Mouse (Mus musculus): Measurements from ENCODE around the gene Krba1.

Gene Krba1

GRCm38 (mm10) chr6:48426956-48427355 lies 31.6 kb downstream of the Krba1 start:
- DNase-seq = no peak

GRCm38 (mm10) chr6:48428769-48429557 lies 33.6 kb downstream of the Krba1 start:
- no peak for DNase-seq

GRCm38 (mm10) chr6:48430748-48431147 lies 35.4 kb downstream of the Krba1 start:
- no peak for DNase-seq

- no peak for DNase-seq
These were observed 37.8 kb downstream of the Krba1 start for GRCm38 (mm10) chr6:48432893-48433816.

GRCm38 (mm10) chr6:48434651-48435050 lies 39.3 kb downstream of the Krba1 start:
- no peak for DNase-seq

- DNase-seq = no peak
These were observed 39.7 kb downstream of the Krba1 start for GRCm38 (mm10) chr6:48435111-48435510.

GRCm38 (mm10) chr6:48435706-48436349 lies 40.4 kb downstream of the Krba1 start:
- DNase-seq = no peak

GRCm38 (mm10) chr6:48437679-48438376 lies 42.4 kb downstream of the Krba1 start:
- DNase-seq = no peak

- DNase-seq = no peak
These were observed 43.2 kb downstream of the Krba1 start for GRCm38 (mm10) chr6:48438475-48439125.

GRCm38 (mm10) chr6:48439654-48440053 lies 44.3 kb downstream of the Krba1 start:
- DNase-seq = no peak

- no peak for DNase-seq
These were observed 45.1 kb downstream of the Krba1 start for GRCm38 (mm10) chr6:48440306-48441014.

- peak; percentile 85 for DNase-seq
These were observed 48.4 kb downstream of the Krba1 start for GRCm38 (mm10) chr6:48443592-48444309.

GRCm38 (mm10) chr6:48444310-48445180 lies 49.2 kb downstream of the Krba1 start:
- no peak for DNase-seq

- DNase-seq = peak; percentile 47
These were observed 50.1 kb downstream of the Krba1 start, which contains the start of gene Zfp467 for GRCm38 (mm10) chr6:48445181-48446101. Gene Zfp467, minus strand, starts transcription at chr6:48445825.

- DNase-seq = no peak
These were observed 50.9 kb downstream of the Krba1 start for GRCm38 (mm10) chr6:48446256-48446655.

- no peak for DNase-seq
These were observed 51.5 kb downstream of the Krba1 start for GRCm38 (mm10) chr6:48446896-48447295.

GRCm38 (mm10) chr6:48447929-48448328 lies 52.5 kb downstream of the Krba1 start, which contains the start of gene Sspo:
Gene Sspo, plus strand, starts transcription at chr6:48448229.
- no peak for DNase-seq

- no peak for DNase-seq
These were observed 53.1 kb downstream of the Krba1 start for GRCm38 (mm10) chr6:48448527-48448926.

Measured in right cerebral cortex, postnatal 25 days (tissue).